Mouse (Mus musculus) T-helper 1 cell (primary cell): Measurements from ENCODE around the gene Hdac4.

Source experiments
- in situ Hi-C: fragments of 300-600 bp; cut with MboI, MseI; formaldehyde crosslinking; loops from one replicate; pipeline ENCODE4 v1.15.1; 2025; ENCODE audit warnings: high pct_unique_total_duplicates

Gene Hdac4

GRCm38 (mm10) chr1:91923567-91923966 lies 271.9 kb downstream of the Hdac4 start:
- in situ Hi-C loops = loop anchor here (25.0 kb wide), 2 partner anchors 439 to 689 kb away; partner anchors contain the start of genes Olfr12 and Olfr1410

- in situ Hi-C loops = loop anchor here (25.0 kb wide), 2 partner anchors 440 to 690 kb away; partner anchors contain the start of genes Olfr12 and Olfr1410
Measured at GRCm38 (mm10) chr1:91922235-91923152, 273.0 kb downstream of the Hdac4 start.

- in situ Hi-C loops = loop anchor here (25.0 kb wide), 2 partner anchors 441 to 691 kb away; partner anchors contain the start of genes Olfr12 and Olfr1410
Measured at GRCm38 (mm10) chr1:91921702-91922101, 273.8 kb downstream of the Hdac4 start.

GRCm38 (mm10) chr1:91921279-91921678 lies 274.2 kb downstream of the Hdac4 start:
- in situ Hi-C loops = loop anchor here (25.0 kb wide), 2 partner anchors 441 to 691 kb away; partner anchors contain the start of genes Olfr12 and Olfr1410

- in situ Hi-C loops = loop anchor here (25.0 kb wide), 2 partner anchors 442 to 692 kb away; partner anchors contain the start of genes Olfr12 and Olfr1410
Measured at GRCm38 (mm10) chr1:91920038-91920589, 275.4 kb downstream of the Hdac4 start.

- in situ Hi-C loops = loop anchor here (25.0 kb wide), 2 partner anchors 444 to 694 kb away; partner anchors contain the start of genes Olfr12 and Olfr1410
Measured at GRCm38 (mm10) chr1:91918257-91918800, 277.2 kb downstream of the Hdac4 start.

- in situ Hi-C loops = loop anchor here (25.0 kb wide), 2 partner anchors 445 to 695 kb away; partner anchors contain the start of genes Olfr12 and Olfr1410
Measured at GRCm38 (mm10) chr1:91917596-91917995, 277.9 kb downstream of the Hdac4 start.

- in situ Hi-C loops = loop anchor here (25.0 kb wide), 2 partner anchors 446 to 696 kb away; partner anchors contain the start of genes Olfr12 and Olfr1410
Measured at GRCm38 (mm10) chr1:91915961-91916360, 279.5 kb downstream of the Hdac4 start.

GRCm38 (mm10) chr1:91914648-91915047 lies 280.9 kb downstream of the Hdac4 start:
- in situ Hi-C loops = loop anchor here (25.0 kb wide), 2 partner anchors 448 to 698 kb away; partner anchors contain the start of genes Olfr12 and Olfr1410

- in situ Hi-C loops = loop anchor here (25.0 kb wide), 2 partner anchors 448 to 698 kb away; partner anchors contain the start of genes Olfr12 and Olfr1410
Measured at GRCm38 (mm10) chr1:91913850-91914249, 281.6 kb downstream of the Hdac4 start.

GRCm38 (mm10) chr1:91912227-91913119 lies 283.0 kb downstream of the Hdac4 start:
- in situ Hi-C loops = loop anchor here (25.0 kb wide), 2 partner anchors 450 to 700 kb away; partner anchors contain the start of genes Olfr12 and Olfr1410

- in situ Hi-C loops = loop anchor here (25.0 kb wide), 2 partner anchors 457 to 707 kb away; partner anchors contain the start of genes Olfr12 and Olfr1410
Measured at GRCm38 (mm10) chr1:91905268-91905667, 290.2 kb downstream of the Hdac4 start.

GRCm38 (mm10) chr1:91903241-91903981 lies 292.1 kb downstream of the Hdac4 start:
- in situ Hi-C loops = loop anchor here (25.0 kb wide), 2 partner anchors 459 to 709 kb away; partner anchors contain the start of genes Olfr12 and Olfr1410

- in situ Hi-C loops = loop anchor here (10.0 kb wide), 1 partner anchor 672 kb away; no protein-coding TSS in a partner anchor
Measured at GRCm38 (mm10) chr1:91897078-91897477, 298.4 kb downstream of the Hdac4 start.

GRCm38 (mm10) chr1:91894286-91894685 lies 301.2 kb downstream of the Hdac4 start:
- in situ Hi-C loops = loop anchor here (10.0 kb wide), 1 partner anchor 669 kb away; no protein-coding TSS in a partner anchor

GRCm38 (mm10) chr1:91893598-91893997 lies 301.9 kb downstream of the Hdac4 start:
- in situ Hi-C loops = loop anchor here (10.0 kb wide), 1 partner anchor 669 kb away; no protein-coding TSS in a partner anchor

- in situ Hi-C loops = no loop called here
Measured at GRCm38 (mm10) chr1:91883115-91883514, 312.4 kb downstream of the Hdac4 start.

GRCm38 (mm10) chr1:91880899-91881298 lies 314.6 kb downstream of the Hdac4 start:
- in situ Hi-C loops = no loop called here

GRCm38 (mm10) chr1:91880156-91880555 lies 315.3 kb downstream of the Hdac4 start:
- in situ Hi-C loops = no loop called here
